Mouse (Mus musculus) mouse embryonic stem cell (cell line): ENCODE measurements at regions not wholly inside any gene's neighbourhood (a gene's known extent, or its start where the extent isn't known, plus 50 kb on each side); places are given as distances from the start of the nearest gene placed in this dataset.

Source experiments
- in situ Hi-C, 2 experiments: fragments of 300-500 bp; cut with MboI; formaldehyde crosslinking; loops; 1 replicate in 1 of 2; 3 replicates in 1 of 2; pipeline ENCODE4 v1.14.3; 2019 to 2020; ENCODE audit warnings: low sequenced_read_pairs in 2 of 2, low pct_unique_long_range_greater_than_20kb in 1 of 2, mixed read lengths in 1 of 2; ENCODE audit not compliant: unreplicated experiment in 1 of 2

- in situ Hi-C loops: no loop called here
Measured at GRCm38 (mm10) chr9:101592621-101593020, 269.0 kb upstream of the 9630041A04Rik start.

- in situ Hi-C loops: no loop called here
Measured at GRCm38 (mm10) chr9:101591681-101592080, 270.0 kb upstream of the 9630041A04Rik start.

- in situ Hi-C loops: no loop called here
Measured at GRCm38 (mm10) chr9:101590310-101590709, 271.3 kb upstream of the 9630041A04Rik start.

- in situ Hi-C loops: no loop called here
Measured at GRCm38 (mm10) chr9:101581064-101581463, 280.6 kb upstream of the 9630041A04Rik start.

- in situ Hi-C loops: no loop called here
Measured at GRCm38 (mm10) chr9:101570714-101571113, 290.9 kb upstream of the 9630041A04Rik start.

- in situ Hi-C loops: no loop called here
Measured at GRCm38 (mm10) chr9:101563196-101563595, 298.4 kb upstream of the 9630041A04Rik start.

- in situ Hi-C loops: no loop called here
Measured at GRCm38 (mm10) chr9:101559366-101559765, 302.3 kb upstream of the 9630041A04Rik start.

- in situ Hi-C loops: no loop called here
Measured at GRCm38 (mm10) chr9:101555011-101555673, 303.5 kb upstream of the Ppp2r3a start.

GRCm38 (mm10) chr9:101552789-101553188, 301.2 kb upstream of the Ppp2r3a start:
- in situ Hi-C loops: no loop called here

GRCm38 (mm10) chr9:101551256-101551655, 299.7 kb upstream of the Ppp2r3a start:
- in situ Hi-C loops: no loop called here

GRCm38 (mm10) chr9:101546213-101546832, 294.7 kb upstream of the Ppp2r3a start:
- in situ Hi-C loops: no loop called here

- in situ Hi-C loops: no loop called here
Measured at GRCm38 (mm10) chr9:101518137-101518536, 266.5 kb upstream of the Ppp2r3a start.

GRCm38 (mm10) chr9:101510807-101511206, 259.2 kb upstream of the Ppp2r3a start:
- in situ Hi-C loops: no loop called here

- in situ Hi-C loops: no loop called here
Measured at GRCm38 (mm10) chr9:101509196-101509595, 257.6 kb upstream of the Ppp2r3a start.

- in situ Hi-C loops: no loop called here
Measured at GRCm38 (mm10) chr9:101507023-101507690, 255.6 kb upstream of the Ppp2r3a start.

- in situ Hi-C loops: no loop called here
Measured at GRCm38 (mm10) chr9:101501706-101502465, 250.3 kb upstream of the Ppp2r3a start.

- in situ Hi-C loops: no loop called here
Measured at GRCm38 (mm10) chr9:101501036-101501435, 249.4 kb upstream of the Ppp2r3a start.

GRCm38 (mm10) chr9:101498721-101499120, 247.1 kb upstream of the Ppp2r3a start:
- in situ Hi-C loops: no loop called here

GRCm38 (mm10) chr9:101495768-101496167, 244.2 kb upstream of the Ppp2r3a start:
- in situ Hi-C loops: no loop called here
